Mouse (Mus musculus) frontal cortex, adult (tissue): Measurements from ENCODE around the gene Sp9.
A peak's percentile ranks its signal among the peaks of the same experiment; 100 is the strongest.

Experiments
- ATAC-seq: cut with Nextera tagmentation; 2 replicates; pipeline ENCODE4 v1.9.2; 2017; ENCODE audit warnings: mild to moderate bottlenecking, moderate library complexity, mixed read lengths; ENCODE audit not compliant: low TSS enrichment

Sp9 gene

GRCm38 (mm10) chr2:73271459-73272161 is at the start of gene Sp9:
Gene Sp9, plus strand, starts transcription at chr2:73271925.
- peak; percentile 79; the same call in 1 of the 2 replicates for ATAC-seq

GRCm38 (mm10) chr2:73231081-73231480 is 40.6 kb upstream of the Sp9 start:
- no peak for ATAC-seq

- ATAC-seq, result no peak
These were observed 30.4 kb upstream of the Sp9 start for GRCm38 (mm10) chr2:73241299-73241698.

- ATAC-seq, result no peak
These were observed 23.0 kb upstream of the Sp9 start for GRCm38 (mm10) chr2:73248701-73249100.

- ATAC-seq, result no peak
These were observed 8.5 kb upstream of the Sp9 start for GRCm38 (mm10) chr2:73263172-73263765.

- ATAC-seq, result no peak
These were observed 7.7 kb upstream of the Sp9 start for GRCm38 (mm10) chr2:73263794-73264610.

GRCm38 (mm10) chr2:73264611-73265195 is 7.0 kb upstream of the Sp9 start:
- no peak for ATAC-seq

GRCm38 (mm10) chr2:73266011-73266410 is 5.7 kb upstream of the Sp9 start:
- ATAC-seq, result no peak

GRCm38 (mm10) chr2:73266623-73267022 is 5.1 kb upstream of the Sp9 start:
- ATAC-seq, result no peak

GRCm38 (mm10) chr2:73267231-73267630 is 4.5 kb upstream of the Sp9 start:
- ATAC-seq, result no peak

GRCm38 (mm10) chr2:73267818-73268217 is 3.9 kb upstream of the Sp9 start:
- ATAC-seq, result no peak

GRCm38 (mm10) chr2:73268281-73268680 is 3.4 kb upstream of the Sp9 start:
- ATAC-seq, result no peak

GRCm38 (mm10) chr2:73268836-73269395 is 2.8 kb upstream of the Sp9 start:
- no peak for ATAC-seq

GRCm38 (mm10) chr2:73269666-73270065 is 2.1 kb upstream of the Sp9 start:
- ATAC-seq, result no peak

- ATAC-seq, result no peak
These were observed 1.6 kb upstream of the Sp9 start for GRCm38 (mm10) chr2:73270071-73270592.

GRCm38 (mm10) chr2:73270593-73271458 is 899 bp upstream of the Sp9 start:
- peak; percentile 35; the same call in 1 of the 2 replicates for ATAC-seq

- ATAC-seq, result no peak
These were observed 875 bp downstream of the Sp9 start for GRCm38 (mm10) chr2:73272351-73273248.

GRCm38 (mm10) chr2:73273249-73274118 is 1.8 kb downstream of the Sp9 start:
- ATAC-seq, result no peak
